Mouse (Mus musculus): Measurements from ENCODE around the gene Lif. TPM values are rescaled to one million over a fixed set of nuclear protein-coding genes. Genes with fewer than 3 reads are reported as not detected.

Gene Lif
- polyA plus RNA-seq, 1 experiment from 2014 or later, result not detected

DNA sequence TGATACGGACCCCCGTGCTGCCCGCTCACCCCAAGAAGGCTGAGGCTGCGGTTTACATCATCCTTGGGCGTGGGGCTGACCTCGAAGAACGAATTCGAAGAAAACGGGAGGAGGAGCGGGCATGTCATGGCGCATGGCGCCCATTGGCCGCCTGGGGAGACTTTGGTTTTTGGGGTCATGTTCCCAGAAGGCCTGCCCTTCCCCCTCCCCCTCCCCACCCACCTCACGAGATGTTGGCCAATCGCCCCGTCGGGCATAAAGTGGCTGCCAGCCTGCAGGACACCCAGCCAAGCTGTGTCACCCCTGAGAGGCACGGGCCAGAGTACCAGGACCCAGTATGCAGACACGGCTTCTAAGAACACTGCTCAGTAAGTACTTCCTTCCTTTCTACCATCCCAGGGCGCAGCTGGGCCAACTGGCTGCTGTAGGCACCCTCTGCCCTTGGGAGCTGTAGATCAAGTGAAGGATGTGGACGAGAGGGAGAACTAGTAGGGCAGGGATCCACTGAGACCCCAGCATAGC is 20.8 kb upstream of the Lif start:
- ATAC-seq (ENCODE audit: low FRiP score), result no peak
- H3K27ac ChIP-seq (ENCODE audit: low read depth, low read length), result no peak overlapping the region
- no peak overlapping the region for H3K4me2 ChIP-seq
- no peaks in the 10 kb centered on the region for H3K9me3 ChIP-seq (ENCODE audit: control insufficient read depth, low read length)
- no peaks in the 10 kb centered on the region for H3K4me1 ChIP-seq (ENCODE audit: control insufficient read depth, insufficient read depth, low read length)
- 92% methylated on average over 21 of the region's 21 CpGs for WGBS
- H3K36me3 ChIP-seq (ENCODE audit: control insufficient read depth, insufficient read depth, low read length), result no peaks in the 10 kb centered on the region
- DNase-seq (ENCODE audit: low spot score, missing footprints), result peak; percentile 2
- H3K9ac ChIP-seq (ENCODE audit: low read length), result no peak overlapping the region
- H3K27me3 ChIP-seq (ENCODE audit: control insufficient read depth, insufficient read depth, low read length), result no peaks in the 10 kb centered on the region
- no peak overlapping the region for H3K4me3 ChIP-seq (ENCODE audit: low read depth, low read length)

DNA sequence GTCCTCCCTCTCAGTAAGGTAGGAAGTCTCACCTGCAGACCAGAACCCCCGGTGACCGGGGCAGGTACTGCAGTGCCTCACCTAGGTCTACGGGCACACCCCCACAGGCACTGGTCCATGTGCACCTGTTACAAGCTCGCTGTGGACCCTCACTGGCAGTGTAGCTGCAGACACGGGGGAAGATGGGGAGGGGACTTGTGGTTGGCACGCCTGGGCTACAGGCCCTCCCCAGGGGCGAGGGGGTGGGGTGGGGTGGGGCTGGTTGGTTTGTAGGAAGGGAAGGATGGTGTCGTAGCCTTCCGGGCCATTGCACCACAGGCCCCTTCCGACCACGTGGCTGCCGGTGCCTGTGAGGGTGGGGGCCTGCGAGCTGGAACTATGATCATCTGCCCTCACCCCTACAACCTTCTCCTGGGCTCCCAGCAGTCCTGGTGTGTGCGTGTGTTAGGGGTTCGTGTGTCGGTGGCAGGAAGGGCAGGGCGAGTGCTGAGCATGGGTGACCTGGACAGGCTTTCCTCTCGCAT is 19.9 kb upstream of the Lif start:
- no peaks in the 10 kb centered on the region for H3K27me3 ChIP-seq (ENCODE audit: control insufficient read depth, insufficient read depth, low read length)
- DNase-seq (ENCODE audit: low spot score, missing footprints) (peak; percentile 8), ATAC-seq (ENCODE audit: low FRiP score) (no peak)
- no peak overlapping the region for H3K27ac ChIP-seq (ENCODE audit: low read depth, low read length)
- no peak overlapping the region for H3K4me2 ChIP-seq
- no peaks in the 10 kb centered on the region for H3K4me1 ChIP-seq (ENCODE audit: control insufficient read depth, insufficient read depth, low read length)
- no peaks in the 10 kb centered on the region for H3K9me3 ChIP-seq (ENCODE audit: control insufficient read depth, low read length)
- no peak overlapping the region for H3K4me3 ChIP-seq (ENCODE audit: low read depth, low read length)
- no peaks in the 10 kb centered on the region for H3K36me3 ChIP-seq (ENCODE audit: control insufficient read depth, insufficient read depth, low read length)
- no peak overlapping the region for H3K9ac ChIP-seq (ENCODE audit: low read length)
- 87% methylated on average over 18 of the region's 18 CpGs for WGBS

DNA sequence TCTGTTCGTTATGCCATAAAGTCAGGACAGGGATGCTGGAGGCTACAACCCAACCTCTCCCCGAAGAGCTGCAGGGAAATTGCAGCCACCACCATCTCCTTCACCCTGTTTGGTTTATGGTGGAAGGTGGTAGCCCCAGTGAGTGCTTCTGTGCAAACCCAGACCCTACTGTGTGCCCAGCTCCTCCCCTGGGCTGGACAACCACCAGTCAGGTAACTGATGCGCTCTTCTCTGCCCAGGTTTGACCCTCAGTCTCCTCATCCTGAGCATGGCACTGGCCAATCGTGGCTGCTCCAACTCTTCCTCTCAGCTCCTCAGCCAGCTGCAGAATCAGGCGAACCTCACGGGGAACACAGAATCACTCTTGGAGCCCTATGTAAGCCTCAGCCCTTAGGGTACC is 19.2 kb upstream of the Lif start:
- H3K36me3 ChIP-seq (ENCODE audit: control insufficient read depth, insufficient read depth, low read length), result no peaks in the 10 kb centered on the region
- WGBS, result 82% methylated on average over 6 of the region's 6 CpGs
- no peak overlapping the region for H3K4me2 ChIP-seq
- no peaks in the 10 kb centered on the region for H3K4me1 ChIP-seq (ENCODE audit: control insufficient read depth, insufficient read depth, low read length)
- no peak overlapping the region for H3K9ac ChIP-seq (ENCODE audit: low read length)
- DNase-seq (ENCODE audit: low spot score, missing footprints) (peak; percentile 77), ATAC-seq (ENCODE audit: low FRiP score) (no peak)
- no peak overlapping the region for H3K27ac ChIP-seq (ENCODE audit: low read depth, low read length)
- no peaks in the 10 kb centered on the region for H3K9me3 ChIP-seq (ENCODE audit: control insufficient read depth, low read length)
- H3K4me3 ChIP-seq (ENCODE audit: low read depth, low read length), result no peak overlapping the region
- H3K27me3 ChIP-seq (ENCODE audit: control insufficient read depth, insufficient read depth, low read length), result no peaks in the 10 kb centered on the region

DNA sequence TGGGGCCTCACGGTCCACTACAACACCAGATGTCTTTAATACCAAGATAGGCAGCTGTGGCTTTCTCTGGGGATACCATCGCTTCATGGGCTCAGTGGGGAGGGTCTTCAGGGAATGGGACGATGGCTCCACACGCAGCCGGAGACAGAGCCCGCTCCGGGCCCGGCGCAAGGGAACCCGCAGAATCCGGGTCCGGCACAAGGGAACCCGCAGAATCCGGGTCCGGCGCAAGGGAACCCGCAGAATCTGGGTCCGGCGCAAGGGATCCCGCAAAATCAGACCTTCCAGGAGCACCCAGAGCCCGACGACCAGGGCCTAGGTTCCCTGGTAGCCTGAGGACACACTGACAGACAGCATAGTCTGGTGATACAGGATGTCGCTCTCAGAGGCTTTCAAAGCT is 17.7 kb upstream of the Lif start:
- H3K4me2 ChIP-seq, result no peak overlapping the region
- peak; percentile 65 for DNase-seq (ENCODE audit: low spot score, missing footprints)
- no peaks in the 10 kb centered on the region for H3K9me3 ChIP-seq (ENCODE audit: control insufficient read depth, low read length)
- ATAC-seq (ENCODE audit: low FRiP score), result no peak
- no peak overlapping the region for H3K9ac ChIP-seq (ENCODE audit: low read length)
- H3K4me3 ChIP-seq (ENCODE audit: low read depth, low read length), result no peak overlapping the region
- WGBS, result 89% methylated on average over 23 of the region's 23 CpGs
- H3K36me3 ChIP-seq (ENCODE audit: control insufficient read depth, insufficient read depth, low read length), result no peaks in the 10 kb centered on the region
- no peaks in the 10 kb centered on the region for H3K27me3 ChIP-seq (ENCODE audit: control insufficient read depth, insufficient read depth, low read length)
- no peak overlapping the region for H3K27ac ChIP-seq (ENCODE audit: low read depth, low read length)
- no peaks in the 10 kb centered on the region for H3K4me1 ChIP-seq (ENCODE audit: control insufficient read depth, insufficient read depth, low read length)

DNA sequence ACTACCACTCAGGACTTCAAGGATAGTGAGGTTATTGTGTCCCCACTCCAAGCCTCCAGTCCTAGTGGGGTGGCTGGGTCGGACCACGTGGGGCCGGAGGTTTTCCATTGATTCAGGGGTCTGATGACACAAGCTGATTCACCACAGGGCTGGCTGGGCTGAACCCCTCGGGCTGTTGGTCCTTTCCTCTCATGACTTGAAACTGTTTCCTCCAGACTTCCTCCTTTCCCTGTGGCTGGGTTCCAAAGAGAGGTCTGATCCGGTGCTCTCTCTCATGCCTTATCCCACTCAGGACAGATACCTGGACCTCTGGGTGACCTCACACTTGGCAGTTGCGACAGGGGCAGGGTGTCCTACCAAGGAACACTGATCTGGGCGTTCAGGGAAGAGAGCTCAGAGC is 17.2 kb upstream of the Lif start:
- DNase-seq (ENCODE audit: low spot score, missing footprints) (peak; percentile 51), ATAC-seq (ENCODE audit: low FRiP score) (no peak)
- Histone ChIP-seq H3K9ac (ENCODE audit: low read length) (no peak overlapping the region), H3K4me2 (no peak overlapping the region), H3K27ac (ENCODE audit: low read depth, low read length) (no peak overlapping the region), H3K4me3 (ENCODE audit: low read depth, low read length) (no peak overlapping the region), H3K4me1 (ENCODE audit: control insufficient read depth, insufficient read depth, low read length) (no peaks in the 10 kb centered on the region), H3K9me3 (ENCODE audit: control insufficient read depth, low read length) (no peaks in the 10 kb centered on the region), H3K36me3 (ENCODE audit: control insufficient read depth, insufficient read depth, low read length) (no peaks in the 10 kb centered on the region), H3K27me3 (ENCODE audit: control insufficient read depth, insufficient read depth, low read length) (no peaks in the 10 kb centered on the region)
- WGBS, result 85% methylated on average over 7 of the region's 7 CpGs

DNA sequence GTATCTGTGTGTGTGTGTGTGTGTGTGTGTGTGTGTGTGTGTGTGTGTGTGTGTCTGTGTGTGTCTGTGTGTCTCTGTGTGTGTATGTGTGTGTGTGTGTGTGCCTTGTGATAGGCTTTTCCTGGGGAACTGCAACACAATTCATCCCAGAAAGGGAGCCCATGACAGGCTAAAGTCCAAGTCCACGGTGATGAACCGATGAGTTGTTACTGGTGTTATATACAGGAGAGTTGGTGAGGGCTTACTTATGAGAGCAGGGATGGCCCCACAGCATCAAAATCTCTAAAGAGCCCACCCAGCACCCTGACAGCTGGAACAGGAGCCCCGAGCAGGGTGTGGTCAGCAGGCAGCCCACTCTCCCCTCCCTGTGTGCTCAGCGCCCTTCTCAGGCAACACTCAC is 16.2 kb upstream of the Lif start:
- ATAC-seq (ENCODE audit: low FRiP score) (no peak), DNase-seq (ENCODE audit: low spot score, missing footprints) (no peak)
- Histone ChIP-seq H3K4me2 (no peak overlapping the region), H3K4me3 (ENCODE audit: low read depth, low read length) (no peak overlapping the region), H3K36me3 (ENCODE audit: control insufficient read depth, insufficient read depth, low read length) (no peaks in the 10 kb centered on the region), H3K27me3 (ENCODE audit: control insufficient read depth, insufficient read depth, low read length) (no peaks in the 10 kb centered on the region), H3K9me3 (ENCODE audit: control insufficient read depth, low read length) (no peaks in the 10 kb centered on the region), H3K4me1 (ENCODE audit: control insufficient read depth, insufficient read depth, low read length) (no peaks in the 10 kb centered on the region), H3K9ac (ENCODE audit: low read length) (no peak overlapping the region), H3K27ac (ENCODE audit: low read depth, low read length) (no peak overlapping the region)
- WGBS, result 72% methylated on average over 4 of the region's 4 CpGs

DNA sequence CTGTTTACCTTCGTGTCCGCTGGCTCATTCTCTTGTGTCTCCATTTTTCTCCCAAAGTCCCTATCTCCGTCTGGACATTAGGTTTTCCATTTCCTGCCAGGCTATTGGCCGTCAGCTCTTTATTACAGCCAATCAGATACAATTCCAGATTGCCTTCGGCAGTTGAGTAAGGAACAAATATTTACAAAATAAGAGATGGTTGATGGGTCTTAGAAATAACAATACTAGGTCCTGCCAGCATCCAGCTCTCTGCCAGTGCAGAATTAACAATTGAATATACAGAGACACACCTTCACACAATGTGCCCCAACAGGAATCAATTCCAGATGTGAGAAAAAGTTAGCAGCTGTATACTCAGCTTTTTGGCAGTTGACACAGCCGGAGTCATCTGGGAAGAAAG is 11.2 kb upstream of the Lif start:
- Histone ChIP-seq H3K4me3 (ENCODE audit: low read depth, low read length) (no peak overlapping the region), H3K4me2 (no peak overlapping the region), H3K9me3 (ENCODE audit: control insufficient read depth, low read length) (no peaks in the 10 kb centered on the region), H3K4me1 (ENCODE audit: control insufficient read depth, insufficient read depth, low read length) (no peaks in the 10 kb centered on the region), H3K27ac (ENCODE audit: low read depth, low read length) (no peak overlapping the region), H3K27me3 (ENCODE audit: control insufficient read depth, insufficient read depth, low read length) (no peaks in the 10 kb centered on the region), H3K36me3 (ENCODE audit: control insufficient read depth, insufficient read depth, low read length) (no peaks in the 10 kb centered on the region), H3K9ac (ENCODE audit: low read length) (no peak overlapping the region)
- peak; percentile 33 for DNase-seq (ENCODE audit: low spot score, missing footprints)
- WGBS, result 74% methylated on average over 6 of the region's 6 CpGs
- no peak for ATAC-seq (ENCODE audit: low FRiP score)

DNA sequence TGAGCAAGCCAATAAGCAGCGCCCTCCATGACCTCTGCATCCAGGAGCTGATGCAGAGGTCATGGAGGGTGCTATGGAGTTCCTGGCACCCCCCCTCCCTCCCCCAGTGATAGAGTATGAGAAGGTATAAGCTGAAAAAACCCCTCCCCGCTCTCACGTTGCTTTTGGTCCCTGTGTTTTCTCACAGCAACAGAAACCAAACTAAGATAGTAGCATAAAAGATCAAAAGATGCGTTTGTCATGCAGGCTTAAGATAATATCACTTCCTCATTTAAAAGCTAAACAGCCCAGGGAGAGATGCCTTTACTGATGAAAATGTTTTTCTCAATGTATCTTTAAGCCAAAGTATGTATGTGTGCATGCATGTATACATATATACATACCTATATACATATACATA is 10.7 kb upstream of the Lif start:
- ATAC-seq (ENCODE audit: low FRiP score) (no peak), DNase-seq (ENCODE audit: low spot score, missing footprints) (peak; percentile 26)
- Histone ChIP-seq H3K27me3 (ENCODE audit: control insufficient read depth, insufficient read depth, low read length) (no peaks in the 10 kb centered on the region), H3K4me3 (ENCODE audit: low read depth, low read length) (no peak overlapping the region), H3K4me2 (no peak overlapping the region), H3K36me3 (ENCODE audit: control insufficient read depth, insufficient read depth, low read length) (no peaks in the 10 kb centered on the region), H3K9ac (ENCODE audit: low read length) (no peak overlapping the region), H3K9me3 (ENCODE audit: control insufficient read depth, low read length) (no peaks in the 10 kb centered on the region), H3K27ac (ENCODE audit: low read depth, low read length) (no peak overlapping the region), H3K4me1 (ENCODE audit: control insufficient read depth, insufficient read depth, low read length) (no peaks in the 10 kb centered on the region)
- WGBS, result 81% methylated on average over 4 of the region's 4 CpGs

DNA sequence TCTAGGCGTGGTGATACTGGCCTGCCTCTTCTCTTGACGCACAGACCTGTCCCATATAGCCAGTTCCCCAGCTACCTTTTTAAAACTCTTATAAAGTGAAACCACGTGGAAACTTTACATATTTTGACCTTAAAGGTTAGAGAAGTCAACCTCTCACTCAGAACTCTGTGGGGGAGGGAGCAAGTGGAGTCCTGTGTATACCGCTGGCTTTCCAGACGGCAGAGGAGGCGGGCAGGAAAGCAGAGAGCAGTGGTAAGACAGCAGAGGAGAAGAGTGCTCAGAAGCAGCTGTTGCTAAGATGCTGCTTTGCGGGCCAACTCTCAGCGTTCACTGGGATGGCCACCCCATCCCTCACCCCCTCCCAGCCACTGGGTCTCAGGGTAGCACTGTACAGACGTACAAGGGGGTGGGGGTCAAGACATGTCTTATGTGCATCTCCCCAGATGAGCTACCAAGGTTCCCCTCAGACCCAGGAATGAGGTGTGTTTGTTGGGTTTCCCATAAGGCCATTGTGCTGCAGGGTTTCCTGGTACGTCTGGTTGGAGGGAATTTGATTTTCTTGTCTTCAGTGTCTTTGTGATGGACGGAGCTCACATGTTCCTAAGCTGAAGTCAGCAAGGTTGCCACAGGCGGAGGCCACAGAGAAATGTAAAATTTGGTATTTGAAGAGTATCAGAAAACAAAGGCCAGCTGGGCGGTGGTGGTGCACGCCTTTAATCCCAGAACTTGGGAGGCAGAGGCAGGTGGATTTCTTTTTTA is 10.0 kb upstream of the Lif start:
- Histone ChIP-seq H3K4me1 (ENCODE audit: control insufficient read depth, insufficient read depth, low read length) (no peaks in the 10 kb centered on the region), H3K9me3 (ENCODE audit: control insufficient read depth, low read length) (no peaks in the 10 kb centered on the region), H3K4me2 (no peak overlapping the region), H3K27me3 (ENCODE audit: control insufficient read depth, insufficient read depth, low read length) (no peaks in the 10 kb centered on the region), H3K36me3 (ENCODE audit: control insufficient read depth, insufficient read depth, low read length) (no peaks in the 10 kb centered on the region), H3K27ac (ENCODE audit: low read depth, low read length) (no peak overlapping the region), H3K9ac (ENCODE audit: low read length) (no peak overlapping the region), H3K4me3 (ENCODE audit: low read depth, low read length) (no peak overlapping the region)
- 72% methylated on average over 14 of the region's 14 CpGs for WGBS
- ATAC-seq (ENCODE audit: low FRiP score) (no peak), DNase-seq (ENCODE audit: low spot score, missing footprints) (peak; percentile 53)
